Mouse (Mus musculus) embryonic fibroblast, embryonic 13.5 days (primary cell): ENCODE results near the gene Sdc4.

ENCODE experiments used
- CTCF ChIP-seq: IDR thresholded peaks from 2 replicates; pipeline ENCODE4 v1.5.1; 2011; ENCODE audit warnings: mild to moderate bottlenecking, control low read depth, low read length, moderate library complexity, borderline replicate concordance; ENCODE audit not compliant: insufficient read depth
- POLR2A ChIP-seq: IDR thresholded peaks from 2 replicates; pipeline ENCODE4 v1.6.1; 2011; ENCODE audit warnings: low read depth, mild to moderate bottlenecking, control low read depth, low read length, moderate library complexity

- TF ChIP-seq CTCF (no peak), POLR2A (no peak)
Measured at GRCm38 (mm10) chr2:164434681-164435080, 9.0 kb downstream of the Sdc4 start.
